Mouse (Mus musculus) myocyte (in vitro differentiated cells): ENCODE data around the gene Tfap2b. TPM values are rescaled to one million over a fixed set of nuclear protein-coding genes. Genes with fewer than 3 reads are reported as not detected.

Experiments used
- H3K27me3 ChIP-seq: one replicate; pipeline ENCODE4 v1.6.1; 2011; ENCODE audit not compliant: control insufficient read depth, insufficient read depth, insufficient read length
- H3K36me3 ChIP-seq: one replicate; pipeline ENCODE4 v1.6.1; 2011; ENCODE audit not compliant: control insufficient read depth, insufficient read depth
- H3K4me2 ChIP-seq: one replicate; pipeline ENCODE4 v1.6.1; 2011; ENCODE audit warnings: low read depth, control low read depth
- H3K4me3 ChIP-seq: one replicate; pipeline ENCODE4 v1.5.1; 2011; ENCODE audit warnings: mild to moderate bottlenecking, control low read depth, moderate library complexity
- H3K79me2 ChIP-seq: one replicate; pipeline ENCODE4 v1.6.1; 2011; ENCODE audit not compliant: control insufficient read depth, insufficient read depth
- H3ac ChIP-seq: one replicate; pipeline ENCODE4 v1.6.1; 2011; ENCODE audit not compliant: control insufficient read depth, insufficient read length
- CEBPB ChIP-seq: IDR thresholded peaks from 2 replicates; pipeline ENCODE4 v1.6.1; 2011; ENCODE audit warnings: mild to moderate bottlenecking, moderate library complexity; ENCODE audit not compliant: poor library complexity, insufficient read depth, severe bottlenecking
- E2F4 ChIP-seq: IDR thresholded peaks from one replicate; pipeline ENCODE4 v1.6.1; 2011; ENCODE audit warnings: mild to moderate bottlenecking, control low read depth, moderate library complexity; ENCODE audit not compliant: insufficient read depth
- MAX ChIP-seq: IDR thresholded peaks from one replicate; pipeline ENCODE4 v1.6.1; 2011; ENCODE audit warnings: low read depth, mild to moderate bottlenecking, control low read depth
- MYOD1 ChIP-seq, 3 experiments: IDR thresholded peaks; one replicate each; pipeline ENCODE4 v1.6.1; 2011; ENCODE audit warnings: control low read depth in 2 of 3, low read depth in 2 of 3, mild to moderate bottlenecking in 2 of 3, moderate library complexity in 1 of 3; ENCODE audit not compliant: insufficient read length in 2 of 3, control insufficient read depth in 1 of 3
- MYOG ChIP-seq, 3 experiments: IDR thresholded peaks; one replicate each; pipeline ENCODE4 v1.6.1; 2011; ENCODE audit warnings: control low read depth in 2 of 3, low read depth in 2 of 3, mild to moderate bottlenecking in 2 of 3; ENCODE audit not compliant: insufficient read length in 2 of 3, control insufficient read depth in 1 of 3, insufficient read depth in 1 of 3
- POLR2A ChIP-seq: IDR thresholded peaks from one replicate; pipeline ENCODE4 v1.6.1; 2011; ENCODE audit warnings: low read depth, mild to moderate bottlenecking, control low read depth, moderate library complexity; ENCODE audit not compliant: insufficient read length
- POLR2AphosphoS2 ChIP-seq: IDR thresholded peaks from one replicate; pipeline ENCODE4 v1.6.1; 2011; ENCODE audit warnings: low read depth, control low read depth; ENCODE audit not compliant: insufficient read length
- REST ChIP-seq: IDR thresholded peaks from one replicate; pipeline ENCODE4 v1.6.1; 2011; ENCODE audit warnings: mild to moderate bottlenecking, control low read depth, moderate library complexity; ENCODE audit not compliant: insufficient read depth, insufficient read length
- SRF ChIP-seq: IDR thresholded peaks from one replicate; pipeline ENCODE4 v1.6.1; 2011; ENCODE audit warnings: low read depth; ENCODE audit not compliant: control insufficient read depth, insufficient read length
- TCF12 ChIP-seq: IDR thresholded peaks from one replicate; pipeline ENCODE4 v1.6.1; 2011; ENCODE audit warnings: mild to moderate bottlenecking, control low read depth; ENCODE audit not compliant: poor library complexity, insufficient read depth, severe bottlenecking
- TCF3 ChIP-seq: IDR thresholded peaks from one replicate; pipeline ENCODE4 v1.6.1; 2011; ENCODE audit warnings: low read depth, control low read depth; ENCODE audit not compliant: insufficient read length
- USF1 ChIP-seq: IDR thresholded peaks from one replicate; pipeline ENCODE4 v1.6.1; 2011; ENCODE audit warnings: low read depth, mild to moderate bottlenecking, control low read depth, moderate library complexity
- polyA plus RNA-seq: library from polyadenylated mRNA; unstranded; fragments of >200 nt; fragmentation: generic; extraction: Trizol; gene quantifications from one replicate; pipeline ENCODE4 v1.2.1, GENCODE M21; 2012; ENCODE audit warnings: missing spikeins

Tfap2b gene
- polyA plus RNA-seq, 1 experiment = not detected

GRCm38 (mm10) chr1:19209359-19209745, 638 bp downstream of the Tfap2b start:
- Histone ChIP-seq H3K4me2 (no peak overlapping the region), H3K27me3 (peaks cover 4% of the 10 kb centered on the region), H3K36me3 (no peaks in the 10 kb centered on the region), H3K4me3 (no peak overlapping the region), H3K79me2 (no peaks in the 10 kb centered on the region), H3ac (no peak overlapping the region)
- TF ChIP-seq MYOD1 (IDR thresholded peaks at IDR 0.05; ENCODE audit: control insufficient read depth in 1 of 3, insufficient read length in 2 of 3, low read depth in 2 of 3) = no peak
- no peak for TF ChIP-seq E2F4
- TF ChIP-seq TCF12 = no peak
- TF ChIP-seq POLR2A = no peak
- no peak for TF ChIP-seq MAX
- TF ChIP-seq SRF = no peak
- no peak for TF ChIP-seq TCF3
- TF ChIP-seq REST = no peak
- no peak for TF ChIP-seq CEBPB
- no peak for TF ChIP-seq POLR2AphosphoS2
- TF ChIP-seq USF1 = no peak
- TF ChIP-seq MYOG (IDR thresholded peaks at IDR 0.05; ENCODE audit: control insufficient read depth in 1 of 3, insufficient read depth in 1 of 3, insufficient read length in 2 of 3, low read depth in 2 of 3) = no peak

- Histone ChIP-seq H3K4me3 (no peak overlapping the region), H3K36me3 (no peaks in the 10 kb centered on the region), H3K27me3 (peaks cover 4% of the 10 kb centered on the region), H3K4me2 (no peak overlapping the region), H3ac (no peak overlapping the region), H3K79me2 (no peaks in the 10 kb centered on the region)
- TF ChIP-seq SRF = no peak
- no peak for TF ChIP-seq USF1
- no peak for TF ChIP-seq MAX
- no peak for TF ChIP-seq TCF3
- no peak for TF ChIP-seq POLR2AphosphoS2
- TF ChIP-seq MYOG (IDR thresholded peaks at IDR 0.05; ENCODE audit: control insufficient read depth in 1 of 3, insufficient read depth in 1 of 3, insufficient read length in 2 of 3, low read depth in 2 of 3) = no peak
- no peak for TF ChIP-seq TCF12
- TF ChIP-seq E2F4 = no peak
- no peak for TF ChIP-seq POLR2A
- no peak for TF ChIP-seq MYOD1 (IDR thresholded peaks at IDR 0.05; ENCODE audit: control insufficient read depth in 1 of 3, insufficient read length in 2 of 3, low read depth in 2 of 3)
- no peak for TF ChIP-seq REST
- TF ChIP-seq CEBPB = no peak
These were observed 1.1 kb downstream of the Tfap2b start for GRCm38 (mm10) chr1:19209776-19210175.

GRCm38 (mm10) chr1:19210215-19211032, 1.7 kb downstream of the Tfap2b start:
- Histone ChIP-seq H3K4me2 (no peak overlapping the region), H3K79me2 (no peaks in the 10 kb centered on the region), H3K4me3 (no peak overlapping the region), H3K36me3 (no peaks in the 10 kb centered on the region), H3K27me3 (peaks cover 4% of the 10 kb centered on the region), H3ac (no peak overlapping the region)
- TF ChIP-seq MYOD1 (IDR thresholded peaks at IDR 0.05; ENCODE audit: control insufficient read depth in 1 of 3, insufficient read length in 2 of 3, low read depth in 2 of 3) (no peak), POLR2AphosphoS2 (no peak), REST (no peak)

GRCm38 (mm10) chr1:19211033-19211405, 2.3 kb downstream of the Tfap2b start:
- H3K27me3 ChIP-seq = peaks cover 4% of the 10 kb centered on the region
- H3K4me2 ChIP-seq = no peak overlapping the region
- no peak overlapping the region for H3ac ChIP-seq
- H3K4me3 ChIP-seq = no peak overlapping the region
- TF ChIP-seq E2F4 (no peak), SRF (no peak), MAX (no peak), MYOG (IDR thresholded peaks at IDR 0.05; ENCODE audit: control insufficient read depth in 1 of 3, insufficient read depth in 1 of 3, insufficient read length in 2 of 3, low read depth in 2 of 3) (no peak), MYOD1 (IDR thresholded peaks at IDR 0.05; ENCODE audit: control insufficient read depth in 1 of 3, insufficient read length in 2 of 3, low read depth in 2 of 3) (no peak), POLR2A (no peak), REST (no peak), TCF3 (no peak), TCF12 (no peak), CEBPB (no peak), POLR2AphosphoS2 (no peak), USF1 (no peak)
- no peaks in the 10 kb centered on the region for H3K79me2 ChIP-seq
- no peaks in the 10 kb centered on the region for H3K36me3 ChIP-seq

GRCm38 (mm10) chr1:19211546-19212154, 2.9 kb downstream of the Tfap2b start:
- Histone ChIP-seq H3K4me3 (no peak overlapping the region), H3K27me3 (peaks cover 4% of the 10 kb centered on the region), H3K4me2 (no peak overlapping the region), H3K36me3 (no peaks in the 10 kb centered on the region), H3K79me2 (no peaks in the 10 kb centered on the region), H3ac (no peak overlapping the region)
- TF ChIP-seq USF1 = no peak
- TF ChIP-seq TCF3 = no peak
- TF ChIP-seq SRF = no peak
- no peak for TF ChIP-seq TCF12
- TF ChIP-seq REST = no peak
- no peak for TF ChIP-seq MAX
- TF ChIP-seq MYOG (IDR thresholded peaks at IDR 0.05; ENCODE audit: control insufficient read depth in 1 of 3, insufficient read depth in 1 of 3, insufficient read length in 2 of 3, low read depth in 2 of 3) = no peak
